Mouse (Mus musculus) spleen, postnatal 36 days (tissue): ENCODE measurements at regions not wholly inside any gene's neighbourhood (a gene's known extent, or its start where the extent isn't known, plus 50 kb on each side); places are given as distances from the start of the nearest gene placed in this dataset.

Source experiments
- DNase-seq, 2 experiments: peaks; one replicate each; pipeline ENCODE4 v3.0.0; 2022; ENCODE audit warnings: low spot score in 2 of 2, mixed read lengths in 1 of 2

DNA sequence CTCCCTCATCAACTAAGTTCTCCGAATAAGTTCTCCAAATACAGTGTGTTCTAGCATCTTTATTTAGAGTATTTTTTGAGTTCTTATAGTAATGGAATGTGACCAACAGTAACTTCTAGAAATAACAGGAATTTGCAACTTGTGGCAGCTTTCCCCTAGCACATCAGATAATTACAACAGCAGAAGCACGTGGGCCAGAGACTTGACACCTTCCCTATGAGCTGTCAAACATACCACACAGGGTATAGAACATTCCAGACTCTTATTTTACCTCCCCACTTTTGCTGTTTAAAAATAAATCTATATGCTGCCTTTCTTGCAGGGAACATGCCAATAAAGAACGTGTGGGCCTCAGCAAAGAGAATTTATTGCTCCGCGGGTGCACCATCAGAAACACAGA lies 77.4 kb upstream of the Commd8 start:
- no peak for DNase-seq

GRCm38 (mm10) chr5:72244134-72244533 lies 76.1 kb upstream of the Commd8 start:
- no peak for DNase-seq

DNA sequence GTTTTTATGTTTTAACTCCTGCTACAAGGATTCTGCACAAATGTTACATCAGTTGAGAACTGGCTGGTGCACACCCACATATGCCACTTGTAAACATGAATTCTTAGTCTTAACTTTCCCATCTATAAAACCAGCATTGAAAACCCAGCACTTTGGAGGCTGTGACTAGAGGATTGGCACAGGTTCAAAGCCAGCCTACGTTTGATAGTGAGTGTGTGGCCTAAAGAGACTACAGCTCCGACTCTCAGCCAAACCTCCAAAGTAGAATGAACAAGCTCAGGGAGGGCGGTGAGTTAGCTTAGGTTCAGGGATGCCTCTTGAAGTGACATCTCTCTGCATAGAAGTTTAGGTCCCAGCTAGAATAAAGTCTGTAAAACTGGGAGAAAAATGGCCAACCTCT lies 75.0 kb upstream of the Commd8 start:
- no peak for DNase-seq

DNA sequence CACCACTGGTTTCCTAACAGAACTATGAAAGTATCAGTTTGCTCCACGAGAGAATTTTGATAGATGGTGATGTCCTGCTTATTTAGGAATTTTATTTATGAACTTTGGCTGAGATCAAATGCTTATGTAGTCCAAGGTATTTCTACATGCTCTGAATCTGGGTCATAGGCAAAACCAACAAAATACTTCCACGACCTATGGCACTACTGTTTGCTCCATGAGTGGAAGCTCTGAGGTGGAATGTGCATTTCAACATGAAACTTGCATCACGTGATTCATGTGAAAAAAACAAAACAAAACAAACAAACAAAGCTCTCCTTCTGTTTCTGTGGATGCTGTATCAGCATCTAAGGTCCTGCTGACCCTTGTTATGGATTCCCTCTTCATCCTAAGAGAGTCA lies 73.5 kb upstream of the Commd8 start:
- DNase-seq: no peak

DNA sequence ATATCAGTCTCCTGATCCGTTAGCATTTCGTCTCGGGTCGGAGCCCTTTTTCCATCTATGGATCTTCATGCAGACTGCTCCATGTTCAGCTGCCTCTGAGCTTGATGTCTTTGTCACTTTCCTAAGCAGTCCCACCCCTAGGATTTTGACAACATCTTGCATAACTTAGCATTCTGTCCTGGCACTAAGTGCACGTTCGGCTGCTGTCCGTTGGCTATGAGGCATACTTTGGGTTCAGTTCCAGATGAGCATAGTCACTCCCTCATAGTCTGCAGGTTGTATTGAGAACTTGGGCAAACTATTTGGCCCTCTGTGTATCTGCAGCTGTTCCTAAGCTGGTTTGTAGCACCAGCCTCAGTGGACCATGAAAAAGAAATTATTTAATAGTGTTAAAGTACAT lies 72.3 kb upstream of the Commd8 start:
- DNase-seq: no peak

DNA sequence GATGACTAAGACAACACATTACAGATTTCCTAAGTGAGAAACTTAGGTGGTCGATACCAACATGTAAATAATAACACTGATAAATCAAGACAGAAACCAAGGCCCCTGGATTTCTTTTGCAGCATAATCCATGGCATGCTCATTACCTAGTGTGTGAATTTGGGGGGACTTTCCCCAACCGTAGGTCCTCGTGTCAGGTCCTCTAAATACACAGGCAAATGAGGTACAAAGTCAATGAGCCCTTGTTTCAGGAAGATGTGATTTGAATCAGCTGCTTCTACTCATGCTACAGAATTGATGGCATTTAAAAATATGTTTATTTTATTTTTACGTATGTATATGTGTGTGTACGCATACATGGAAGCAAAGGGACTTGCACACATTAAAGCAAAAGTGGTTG lies 59.0 kb upstream of the Commd8 start:
- no peak for DNase-seq

GRCm38 (mm10) chr5:72225576-72226298 lies 57.7 kb upstream of the Commd8 start:
- no peak for DNase-seq

GRCm38 (mm10) chr5:72225056-72225455 lies 57.1 kb upstream of the Commd8 start:
- no peak for DNase-seq

GRCm38 (mm10) chr5:72224551-72224966 lies 56.6 kb upstream of the Commd8 start:
- DNase-seq: no peak

DNA sequence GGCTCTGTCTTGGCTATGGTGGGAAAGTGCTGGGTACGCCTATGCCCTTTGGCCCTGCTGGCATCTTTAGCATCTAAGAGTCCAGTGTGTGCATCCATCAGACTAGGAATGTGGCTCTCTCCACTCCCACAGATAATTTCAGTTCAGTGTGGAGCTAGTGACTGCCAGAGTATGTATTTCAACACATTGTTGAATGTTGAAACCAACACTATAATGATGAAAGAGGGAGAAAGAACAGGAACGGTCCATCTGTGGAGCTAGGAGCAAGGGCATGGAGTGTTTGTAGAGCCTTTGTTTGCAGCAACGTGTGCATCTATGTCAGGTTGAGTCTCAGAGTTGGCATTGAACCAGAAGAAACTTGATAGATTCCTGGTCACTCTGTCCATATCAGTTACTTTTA lies 54.9 kb upstream of the Commd8 start:
- DNase-seq: no peak

DNA sequence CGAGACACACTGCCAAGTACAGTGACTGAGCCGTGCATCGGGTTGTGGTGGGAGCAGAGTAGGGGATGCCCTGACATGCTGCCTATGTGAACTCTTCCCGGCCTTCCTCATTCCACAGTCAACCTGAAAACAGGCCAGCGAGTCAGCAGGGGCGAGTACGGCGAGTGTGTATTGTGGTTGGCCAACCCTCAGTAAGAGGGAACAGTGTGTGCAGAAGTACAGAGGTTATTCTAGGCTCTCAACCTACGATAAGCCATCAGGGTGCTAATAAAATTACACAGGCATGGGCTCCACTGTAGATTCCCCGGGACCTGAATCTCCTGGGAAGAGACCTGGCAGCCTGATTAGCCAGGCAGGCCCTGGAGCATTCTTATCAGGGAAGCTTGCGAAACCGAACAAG lies 51.7 kb upstream of the Commd8 start:
- DNase-seq: peak in 1 of 2 experiments; percentile 21

DNA sequence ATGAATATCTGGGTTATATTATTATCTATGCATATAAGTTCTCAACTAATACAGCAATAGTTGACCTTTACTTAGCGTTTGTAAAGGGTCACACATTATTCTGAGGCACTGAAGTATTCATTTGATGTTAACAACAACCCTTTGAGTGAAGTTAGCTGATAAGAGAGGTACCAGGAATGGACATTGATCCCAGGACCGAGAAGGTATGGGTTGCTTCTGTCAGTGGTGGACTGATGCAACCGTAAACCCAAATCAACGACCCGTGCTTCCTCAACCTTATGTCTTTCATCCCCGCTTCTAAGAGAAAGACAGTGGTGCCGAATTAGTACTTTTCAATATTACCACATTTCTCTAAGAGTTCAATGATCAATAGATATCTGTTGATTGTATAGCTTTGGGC lies 51.3 kb upstream of the Commd8 start:
- DNase-seq: no peak
